Mouse (Mus musculus): ENCODE data around the gene Coro2a. TPM values are rescaled to one million over a fixed set of nuclear protein-coding genes. Genes with fewer than 3 reads are reported as not detected.

The Coro2a gene
- polyA plus RNA-seq, 1 experiment from 2014 or later: 14.5 TPM

DNA sequence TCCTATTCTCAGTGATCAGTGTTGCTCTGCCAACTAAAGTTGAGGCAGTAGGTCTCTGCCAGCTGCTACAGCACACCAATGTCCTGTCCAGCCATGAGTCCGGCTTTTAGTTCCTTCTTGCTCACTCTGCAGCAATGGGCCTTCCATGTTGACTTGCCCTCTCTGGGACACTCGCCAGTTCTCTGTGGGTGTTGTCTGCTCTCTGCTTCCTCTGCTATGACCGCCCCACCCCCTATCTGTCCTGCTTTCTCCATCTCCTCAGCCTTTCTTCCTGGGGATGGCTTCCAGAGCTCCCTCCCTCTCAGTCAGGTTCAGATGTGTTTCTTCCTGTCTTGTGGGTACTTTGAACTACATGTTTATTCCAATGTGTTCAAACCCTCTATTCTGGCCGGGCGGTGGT, 114.7 kb downstream of the Coro2a start:
- DNase-seq (ENCODE audit: low spot score): no peak

Other genes starting within 250 kb of the Coro2a start
- gene Trmo, start 212.8 kb downstream of the Coro2a start, polyA plus RNA-seq (2015; fragmentation: Nextera tagmentation; extraction: Ambion mirVana): 19.9 and 20.9 TPM in 2 replicates
- gene Hemgn, start 188.7 kb downstream of the Coro2a start, polyA plus RNA-seq (2015; fragmentation: Nextera tagmentation; extraction: Ambion mirVana): 5.3 and 6.8 TPM in 2 replicates
- 356 and 374 TPM in 2 replicates for gene Anp32b, start 151.3 kb downstream of the Coro2a start, polyA plus RNA-seq (2015; fragmentation: Nextera tagmentation; extraction: Ambion mirVana)
- 111 and 114 TPM in 2 replicates for gene Nans, start 113.0 kb downstream of the Coro2a start, polyA plus RNA-seq (2015; fragmentation: Nextera tagmentation; extraction: Ambion mirVana)
- 19.8 and 22.4 TPM in 2 replicates for gene Trim14, start 66.1 kb downstream of the Coro2a start, polyA plus RNA-seq (2015; fragmentation: Nextera tagmentation; extraction: Ambion mirVana)
- 2.1 and 2.2 TPM in 2 replicates for gene Tbc1d2, start 48.0 kb upstream of the Coro2a start, polyA plus RNA-seq (2015; fragmentation: Nextera tagmentation; extraction: Ambion mirVana)

Data from thymus, postnatal 0 days (tissue).